8 mouse cellular contexts compared by ENCODE assay signal in the genomic region with DNA sequence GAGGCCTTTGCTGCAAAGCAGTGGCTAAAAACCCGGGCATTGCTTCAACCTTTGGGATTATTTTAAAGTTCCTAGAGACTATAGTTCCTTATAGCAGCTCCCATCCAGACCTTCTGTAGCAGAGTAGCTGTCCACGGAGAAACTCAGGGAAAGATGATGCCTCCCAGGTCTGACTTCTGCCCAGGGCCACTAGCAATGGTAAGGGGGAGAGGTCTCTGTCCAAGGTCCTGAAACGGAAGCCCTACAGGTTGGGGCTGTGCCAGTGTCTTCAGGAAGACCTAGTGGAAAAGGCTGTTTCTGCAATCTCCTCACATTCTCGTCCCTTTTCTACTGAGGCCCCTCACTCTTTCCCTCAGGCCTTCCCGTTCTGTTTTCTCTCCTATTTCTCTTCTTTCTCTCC.
DNase-seq lines count a peak whose midpoint lies in the region; ATAC-seq and TF ChIP-seq lines count a peak whose summit lies in the region.

No protein-coding gene starts in this region.

- no peaks in the 10 kb centered on the region for H3K36me3 ChIP-seq in intestine, embryonic 14.5 days (ENCODE audit: control insufficient read depth, insufficient read depth, low read length)
- H3K36me3 ChIP-seq in intestine, postnatal 0 days (ENCODE audit: control insufficient read depth, insufficient read depth) = no peaks in the 10 kb centered on the region
- no peaks in the 10 kb centered on the region for H3K36me3 ChIP-seq in embryonic facial prominence, embryonic 14.5 days (ENCODE audit: control insufficient read depth, insufficient read depth, low read length)
- no peaks in the 10 kb centered on the region for H3K36me3 ChIP-seq in myocyte (ENCODE audit: control insufficient read depth, insufficient read depth)
- H3K36me3 ChIP-seq in forebrain, embryonic 16.5 days (ENCODE audit: control insufficient read depth, insufficient read depth) = no peaks in the 10 kb centered on the region

- no peak overlapping the region for H3K9ac ChIP-seq in intestine, embryonic 14.5 days (ENCODE audit: low read length)
- H3K9ac ChIP-seq in intestine, postnatal 0 days (ENCODE audit: low read depth, low read length) = no peak overlapping the region
- H3K9ac ChIP-seq in embryonic facial prominence, embryonic 14.5 days (ENCODE audit: low read depth, low read length) = no peak overlapping the region
- no peak overlapping the region for H3K9ac ChIP-seq in forebrain, embryonic 16.5 days (replicated peaks; ENCODE audit: low read depth, low read length)

- H3K4me1 ChIP-seq in intestine, embryonic 14.5 days (replicated peaks; ENCODE audit: control insufficient read depth, insufficient read depth, low read length) = no peaks in the 10 kb centered on the region
- no peaks in the 10 kb centered on the region for H3K4me1 ChIP-seq in intestine, postnatal 0 days (replicated peaks; ENCODE audit: control insufficient read depth, insufficient read depth, low read length)
- no peaks in the 10 kb centered on the region; the same call in 1 of the 2 replicates for H3K4me1 ChIP-seq in embryonic facial prominence, embryonic 14.5 days (ENCODE audit: control insufficient read depth, insufficient read depth, low read length)
- peaks cover 15% of the 10 kb centered on the region for H3K4me1 ChIP-seq in forebrain, embryonic 16.5 days (replicated peaks; ENCODE audit: control insufficient read depth, insufficient read depth, low read length)

- DNase-seq in intestine, embryonic 14.5 days (ENCODE audit: low spot score) = peak; percentile 92
- peak; percentile 73 for DNase-seq in R1 (ENCODE audit: low read depth, low spot score)
- DNase-seq in embryonic facial prominence, embryonic 14.5 days (ENCODE audit: low spot score) = peak; percentile 87
- no peak for DNase-seq in right cerebral cortex, postnatal 25 days

- H3ac ChIP-seq in myocyte (ENCODE audit: control insufficient read depth, insufficient read length) = no peak overlapping the region

- TF ChIP-seq POLR2A in myocyte (IDR thresholded peaks at IDR 0.05; ENCODE audit: insufficient read length, low read depth) = no peak

- no peaks in the 10 kb centered on the region for H3K79me2 ChIP-seq in myocyte (ENCODE audit: control insufficient read depth, insufficient read depth)

- no peak overlapping the region for H3K4me3 ChIP-seq in intestine, embryonic 14.5 days (ENCODE audit: low read depth, low read length)
- no peak overlapping the region for H3K4me3 ChIP-seq in intestine, postnatal 0 days (ENCODE audit: low read depth, low read length)
- no peak overlapping the region for H3K4me3 ChIP-seq in embryonic facial prominence, embryonic 14.5 days (ENCODE audit: low read depth, low read length)
- H3K4me3 ChIP-seq in myocyte = no peak overlapping the region
- H3K4me3 ChIP-seq in forebrain, embryonic 16.5 days (replicated peaks; ENCODE audit: low read length) = no peak overlapping the region

- no peak for TF ChIP-seq CTCF in intestine, postnatal 0 days (IDR thresholded peaks at IDR 0.05; ENCODE audit: low read depth)

- no peak overlapping the region for H3K4me2 ChIP-seq in intestine, embryonic 14.5 days (ENCODE audit: low read length)
- no peak overlapping the region for H3K4me2 ChIP-seq in intestine, postnatal 0 days (replicated peaks; ENCODE audit: low read depth)
- no peak overlapping the region for H3K4me2 ChIP-seq in embryonic facial prominence, embryonic 14.5 days (ENCODE audit: low read depth, low read length)
- H3K4me2 ChIP-seq in myocyte (ENCODE audit: low read depth) = no peak overlapping the region
- no peak overlapping the region for H3K4me2 ChIP-seq in forebrain, embryonic 16.5 days (ENCODE audit: low read length)

- H3K27ac ChIP-seq in intestine, embryonic 14.5 days (ENCODE audit: low read depth) = no peak overlapping the region
- H3K27ac ChIP-seq in intestine, postnatal 0 days (ENCODE audit: low read depth, low read length) = no peak overlapping the region
- H3K27ac ChIP-seq in embryonic facial prominence, embryonic 14.5 days (replicated peaks; ENCODE audit: low read depth, low read length) = no peak overlapping the region
- H3K27ac ChIP-seq in forebrain, embryonic 16.5 days (ENCODE audit: low read length) = no peak overlapping the region

- H3K9me3 ChIP-seq in intestine, embryonic 14.5 days (ENCODE audit: control insufficient read depth, low read length) = no peaks in the 10 kb centered on the region
- peaks cover 4% of the 10 kb centered on the region; the same call in 1 of the 2 replicates for H3K9me3 ChIP-seq in intestine, postnatal 0 days (ENCODE audit: control insufficient read depth)
- H3K9me3 ChIP-seq in embryonic facial prominence, embryonic 14.5 days (ENCODE audit: control insufficient read depth, low read length) = no peaks in the 10 kb centered on the region
- no peaks in the 10 kb centered on the region for H3K9me3 ChIP-seq in forebrain, embryonic 16.5 days (ENCODE audit: control insufficient read depth, low read length)

- 0 out of 2 replicates have a peak, but pooled peaks have one; percentile 53 for ATAC-seq in intestine, embryonic 14.5 days (replicated peaks; ENCODE audit: low FRiP score, low TSS enrichment, low read depth)
- ATAC-seq in intestine, postnatal 0 days = no peak
- peak; percentile 55; the same call in 1 of the 2 replicates for ATAC-seq in embryonic facial prominence, embryonic 14.5 days (ENCODE audit: low read depth)
- no peak for ATAC-seq in forebrain, embryonic 16.5 days
- ATAC-seq in megakaryocyte-erythroid progenitor cell, adult 5-6 weeks (replicated peaks; ENCODE audit: low FRiP score, low TSS enrichment, poor library complexity, severe bottlenecking) = no peak

- 8% methylated on average over 5 of the region's 5 CpGs for WGBS in intestine, embryonic 14.5 days
- 9% methylated on average over 5 of the region's 5 CpGs for WGBS in intestine, postnatal 0 days
- 11% methylated on average over 5 of the region's 5 CpGs for WGBS in embryonic facial prominence, embryonic 14.5 days
- 19% methylated on average over 5 of the region's 5 CpGs for WGBS in forebrain, embryonic 16.5 days

- no peaks in the 10 kb centered on the region for H3K27me3 ChIP-seq in intestine, embryonic 14.5 days (replicated peaks; ENCODE audit: control insufficient read depth, insufficient read depth, low read length)
- no peaks in the 10 kb centered on the region for H3K27me3 ChIP-seq in intestine, postnatal 0 days (replicated peaks; ENCODE audit: control insufficient read depth, insufficient read depth, low read length)
- no peaks in the 10 kb centered on the region for H3K27me3 ChIP-seq in embryonic facial prominence, embryonic 14.5 days (replicated peaks; ENCODE audit: control insufficient read depth, insufficient read depth, low read length)
- peaks cover 36% of the 10 kb centered on the region for H3K27me3 ChIP-seq in myocyte (ENCODE audit: control insufficient read depth, insufficient read depth, insufficient read length)
- H3K27me3 ChIP-seq in forebrain, embryonic 16.5 days (replicated peaks; ENCODE audit: control insufficient read depth, insufficient read depth, low read length) = no peaks in the 10 kb centered on the region

TF ChIP-seq in myocyte, 11 proteins besides CTCF, POLR2A, EP300 and RAD21:
- TF ChIP-seq MYOG (IDR thresholded peaks at IDR 0.05; ENCODE audit: control insufficient read depth in 1 of 3, insufficient read depth in 1 of 3, insufficient read length in 2 of 3, low read depth in 2 of 3) (no peak), E2F4 (IDR thresholded peaks at IDR 0.05; ENCODE audit: insufficient read depth) (no peak), REST (IDR thresholded peaks at IDR 0.05; ENCODE audit: insufficient read depth, insufficient read length) (peak; percentile 64), TCF12 (IDR thresholded peaks at IDR 0.05; ENCODE audit: insufficient read depth, poor library complexity, severe bottlenecking) (no peak), TCF3 (IDR thresholded peaks at IDR 0.05; ENCODE audit: insufficient read length, low read depth) (no peak), POLR2AphosphoS2 (IDR thresholded peaks at IDR 0.05; ENCODE audit: insufficient read length, low read depth) (no peak), USF1 (IDR thresholded peaks at IDR 0.05; ENCODE audit: low read depth) (no peak), SRF (IDR thresholded peaks at IDR 0.05; ENCODE audit: control insufficient read depth, insufficient read length, low read depth) (no peak), CEBPB (IDR thresholded peaks at IDR 0.05; ENCODE audit: insufficient read depth, poor library complexity, severe bottlenecking) (no peak)

Comparison
In these comparisons a context has a peak if more than half of its experiments do, and no peak if none do; other contexts are left out.
1. ATAC-seq: peak in intestine, embryonic 14.5 days (single experiment) and embryonic facial prominence, embryonic 14.5 days (single experiment); none in intestine, postnatal 0 days (single experiment), forebrain, embryonic 16.5 days (single experiment) and megakaryocyte-erythroid progenitor cell, adult 5-6 weeks (single experiment).